Mouse (Mus musculus) erythroblast, embryonic 14.5 days (primary cell): ENCODE measurements around the gene Lef1.

ENCODE experiments used
- GATA1 ChIP-seq: IDR thresholded peaks from 2 replicates; pipeline ENCODE4 v1.6.1; 2012; ENCODE audit warnings: low read length, inconsistent platforms, mixed read lengths
- TAL1 ChIP-seq: IDR thresholded peaks from 3 replicates; pipeline ENCODE4 v1.6.1; 2012; ENCODE audit warnings: low read length, inconsistent platforms, mixed read lengths

GRCm38 (mm10) chr3:131106451-131107291, 3.6 kb upstream of the Lef1 start:
- TF ChIP-seq TAL1 (no peak), GATA1 (no peak)
